Mouse (Mus musculus): Measurements from ENCODE around the gene Tlk2. TPM values are rescaled to one million over a fixed set of nuclear protein-coding genes. Genes with fewer than 3 reads are reported as not detected.

The Tlk2 gene
- total RNA-seq, 2 experiments from 2014 or later, result 42.1 to 44.7 TPM

DNA sequence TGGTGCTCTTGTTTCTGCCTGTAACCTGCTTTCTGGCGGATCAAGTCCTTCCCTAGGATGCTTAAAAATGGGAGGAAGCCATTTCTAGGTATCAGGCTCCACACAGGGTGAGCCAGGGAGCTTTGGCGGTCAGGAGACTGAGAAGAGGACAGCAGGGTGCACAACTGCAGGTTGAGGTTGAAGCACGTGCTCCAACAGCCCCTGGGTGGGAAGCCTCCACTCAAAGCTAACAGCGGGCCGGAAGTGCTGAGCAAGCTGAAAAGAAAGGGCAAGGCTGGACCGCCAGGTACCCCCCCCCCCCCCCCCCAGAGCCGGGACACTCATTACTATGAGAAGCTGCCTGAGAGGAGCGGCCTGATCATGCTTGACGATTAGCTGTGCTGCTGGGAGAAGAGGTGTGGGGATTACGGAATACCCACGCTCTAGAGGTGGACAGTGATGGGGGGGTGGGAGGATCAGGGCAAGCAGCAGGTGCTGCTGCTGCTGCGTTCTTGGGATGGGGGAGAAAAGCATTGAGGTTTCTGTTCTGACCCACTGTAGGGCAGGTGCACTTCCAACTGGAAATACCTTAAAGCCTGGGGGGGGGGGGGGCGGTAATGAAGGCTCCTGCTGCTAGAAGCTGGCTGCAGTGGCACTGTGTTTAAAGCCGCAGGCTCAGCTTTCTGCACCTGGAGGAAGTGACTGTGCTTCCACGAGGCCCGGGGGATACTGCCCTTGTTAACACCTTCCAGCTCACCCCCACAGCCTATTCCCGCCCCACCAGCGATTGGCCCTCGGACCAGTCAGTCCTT lies 27.2 kb upstream of the Tlk2 start:
- no peak for TF ChIP-seq CTCF (IDR thresholded peaks at IDR 0.05)
- Histone ChIP-seq H3K4me3 (no peak overlapping the region), H3K27ac (no peak overlapping the region)
- DNase-seq, result no peak
- intact Hi-C loops (cut with DNase I), result no loop called here

DNA sequence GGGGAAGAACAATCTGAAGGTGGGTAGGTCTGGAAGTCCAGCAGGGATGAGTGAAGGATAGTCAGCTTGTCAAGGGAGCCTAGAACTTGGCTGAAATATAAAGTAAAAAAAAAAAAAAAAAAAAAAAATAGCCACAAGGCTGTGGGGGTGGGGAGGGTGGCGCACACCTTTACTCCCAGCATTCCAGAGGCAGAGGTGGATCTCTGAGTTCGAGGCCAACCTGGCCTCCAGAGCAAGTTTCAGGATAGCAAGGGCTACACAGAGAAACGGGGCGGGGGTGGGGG lies 26.6 kb upstream of the Tlk2 start:
- no peak for TF ChIP-seq CTCF (IDR thresholded peaks at IDR 0.05)
- intact Hi-C loops (cut with DNase I), result no loop called here
- H3K4me3 ChIP-seq, result no peak overlapping the region
- no peak overlapping the region for H3K27ac ChIP-seq
- no peak for DNase-seq

DNA sequence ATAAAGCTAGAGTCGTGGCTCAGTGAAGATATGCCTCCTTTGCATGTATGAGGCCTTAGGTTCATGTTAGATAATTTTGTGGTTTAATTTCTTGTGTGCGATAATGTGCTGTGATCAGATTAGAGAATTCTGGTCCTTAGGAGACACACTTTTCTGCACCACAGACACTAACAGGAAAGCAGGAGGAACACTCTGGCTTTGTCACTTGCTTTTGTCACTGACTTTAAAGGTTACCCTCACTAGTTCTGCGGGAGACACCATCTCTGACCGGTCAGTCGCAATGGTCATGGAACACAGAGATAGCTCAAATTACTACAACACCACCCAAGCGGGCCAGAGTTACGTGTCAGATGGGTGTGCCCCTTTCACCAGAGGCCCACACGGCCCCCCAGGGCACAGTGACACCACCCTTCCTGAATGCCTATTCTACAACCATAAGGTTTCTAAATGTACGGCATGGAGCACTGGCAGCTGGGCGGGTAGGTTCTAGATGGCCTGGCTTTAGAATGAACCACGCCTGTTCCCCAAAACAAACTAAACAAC lies 26.2 kb upstream of the Tlk2 start:
- intact Hi-C loops (cut with DNase I), result no loop called here

DNA sequence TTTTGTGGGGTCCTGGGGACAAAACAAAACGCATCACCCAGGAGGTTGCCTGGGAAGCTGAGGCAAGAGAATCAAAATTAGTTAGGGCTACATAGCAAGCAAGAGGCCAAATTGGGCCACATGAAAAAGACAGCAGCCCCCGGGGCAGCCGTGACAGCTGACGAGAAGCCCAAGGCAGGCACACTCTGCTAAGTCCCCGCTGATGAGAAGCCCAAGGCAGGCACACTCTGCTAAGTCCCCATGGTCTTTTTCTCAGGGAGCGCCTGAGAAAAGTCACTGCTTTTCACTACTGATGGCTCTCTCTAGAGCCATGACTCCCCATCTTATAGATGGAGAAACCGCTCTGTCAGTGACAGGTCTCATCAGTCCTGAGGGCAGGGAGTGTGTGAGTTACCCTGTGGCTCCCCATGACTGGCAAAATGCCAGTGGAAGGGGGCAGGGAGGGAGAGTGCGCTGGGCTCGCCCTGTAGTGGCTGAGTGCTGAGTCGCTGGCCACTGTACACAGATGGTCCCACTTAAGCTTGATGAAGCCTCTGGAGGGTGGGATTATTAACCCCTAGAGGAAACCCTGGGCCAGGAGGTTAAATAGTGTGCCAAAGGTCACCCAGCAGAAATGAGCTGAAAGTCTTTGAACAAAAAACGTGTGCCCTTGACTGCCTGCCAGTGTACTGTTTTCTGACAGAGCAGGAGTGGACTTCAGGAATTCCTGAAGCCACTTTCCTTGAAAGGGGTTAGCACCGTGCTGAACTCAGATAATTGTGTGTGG lies 25.4 kb upstream of the Tlk2 start:
- TF ChIP-seq CTCF (IDR thresholded peaks at IDR 0.05), result no peak
- H3K4me3 ChIP-seq, result no peak overlapping the region
- intact Hi-C loops (cut with DNase I), result no loop called here
- no peak for DNase-seq
- H3K27ac ChIP-seq, result no peak overlapping the region

More for the DNA sequence above, 26.2 kb upstream of the Tlk2 start:
- TF ChIP-seq CTCF (IDR thresholded peaks at IDR 0.05), result no peak
- H3K4me3 ChIP-seq, result no peak overlapping the region
- no peak overlapping the region for H3K27ac ChIP-seq
- no peak for DNase-seq

DNA sequence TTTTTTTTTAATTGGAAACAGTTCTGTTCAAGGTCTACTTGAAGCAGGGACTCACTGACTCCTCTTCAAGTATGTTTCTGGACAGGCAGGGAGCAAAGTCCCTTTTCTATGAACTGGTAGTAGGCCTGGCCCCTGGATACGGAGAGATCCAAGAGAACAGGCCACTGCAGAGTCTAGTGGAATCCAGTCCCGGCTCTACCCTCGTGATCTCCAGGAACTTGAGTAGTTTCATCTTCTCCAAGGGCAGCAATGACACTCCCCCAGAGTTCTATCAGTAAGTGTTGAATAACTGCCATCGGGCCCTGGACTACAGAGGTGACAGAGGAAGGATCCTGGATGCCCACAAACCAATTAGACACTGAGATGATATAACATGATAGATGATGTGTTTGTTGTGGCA lies 22.7 kb upstream of the Tlk2 start:
- no peak for DNase-seq
- intact Hi-C loops (cut with DNase I), result no loop called here
- Histone ChIP-seq H3K27ac (peak overlapping the region; percentile 68), H3K4me3 (peak overlapping the region; percentile 38)
- no peak for TF ChIP-seq CTCF (IDR thresholded peaks at IDR 0.05)

- peak overlapping the region; percentile 38 for H3K4me3 ChIP-seq
- DNase-seq, result no peak
- peak overlapping the region; percentile 68 for H3K27ac ChIP-seq
- no peak for TF ChIP-seq CTCF (IDR thresholded peaks at IDR 0.05)
- intact Hi-C loops (cut with DNase I), result no loop called here
Measured at GRCm38 (mm10) chr11:105156748-105157267, 21.8 kb upstream of the Tlk2 start.

DNA sequence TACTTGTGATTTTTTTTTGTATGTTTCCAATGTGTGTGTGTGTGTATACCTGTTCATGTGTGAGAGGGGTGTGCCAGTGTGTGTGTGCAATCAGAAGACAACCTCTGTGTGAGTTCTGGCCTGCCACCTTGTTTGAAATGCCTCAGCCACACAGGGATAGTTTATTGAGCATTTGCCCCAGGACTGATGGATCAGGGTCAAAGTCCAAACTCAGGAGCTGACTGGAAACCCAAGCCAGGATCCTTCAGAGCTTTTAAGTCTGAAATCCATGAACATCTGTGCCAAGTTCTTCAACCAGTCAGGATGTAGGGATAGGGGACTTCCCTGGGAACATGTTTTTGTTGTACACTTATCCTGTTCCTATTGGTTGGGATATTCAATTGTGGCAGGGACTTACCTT lies 20.6 kb upstream of the Tlk2 start:
- H3K4me3 ChIP-seq, result no peak overlapping the region
- intact Hi-C loops (cut with DNase I), result no loop called here

GRCm38 (mm10) chr11:105159673-105160360 lies 18.8 kb upstream of the Tlk2 start:
- no peak overlapping the region for H3K27ac ChIP-seq
- TF ChIP-seq CTCF (IDR thresholded peaks at IDR 0.05), result no peak
- intact Hi-C loops (cut with DNase I), result no loop called here
- DNase-seq, result no peak
- H3K4me3 ChIP-seq, result no peak overlapping the region

More for the DNA sequence above, 20.6 kb upstream of the Tlk2 start:
- DNase-seq, result no peak
- H3K27ac ChIP-seq, result no peak overlapping the region
- no peak for TF ChIP-seq CTCF (IDR thresholded peaks at IDR 0.05)

GRCm38 (mm10) chr11:105161411-105161810 lies 17.2 kb upstream of the Tlk2 start:
- TF ChIP-seq CTCF (IDR thresholded peaks at IDR 0.05), result no peak
- H3K4me3 ChIP-seq, result no peak overlapping the region
- DNase-seq, result no peak
- H3K27ac ChIP-seq, result no peak overlapping the region
- intact Hi-C loops (cut with DNase I), result no loop called here

GRCm38 (mm10) chr11:105164516-105165510 lies 13.8 kb upstream of the Tlk2 start:
- Histone ChIP-seq H3K27ac (no peak overlapping the region), H3K4me3 (no peak overlapping the region)
- intact Hi-C loops (cut with DNase I), result no loop called here
- no peak for DNase-seq
- TF ChIP-seq CTCF (IDR thresholded peaks at IDR 0.05), result no peak

DNA sequence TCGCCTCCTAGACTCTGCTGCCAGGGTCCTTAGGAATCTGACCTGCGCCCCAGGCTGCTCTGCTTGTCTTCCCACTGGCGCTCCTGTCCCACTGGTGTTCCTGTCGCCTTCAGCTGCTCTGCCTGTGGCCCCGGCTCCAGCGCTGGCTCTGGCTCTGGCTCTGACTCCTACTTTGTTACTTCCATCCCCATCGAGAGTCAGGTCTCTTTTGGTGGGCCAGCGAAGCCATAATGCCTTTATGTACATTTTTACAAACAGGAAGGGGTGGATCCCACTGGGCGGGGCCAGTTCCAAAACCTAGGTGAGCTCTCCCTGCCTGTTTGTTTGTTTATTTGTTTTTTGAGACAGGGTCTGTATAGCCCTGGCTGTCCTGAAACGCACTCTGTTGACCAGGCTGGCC lies 11.8 kb upstream of the Tlk2 start:
- TF ChIP-seq CTCF (IDR thresholded peaks at IDR 0.05), result no peak
- Histone ChIP-seq H3K4me3 (no peak overlapping the region), H3K27ac (no peak overlapping the region)
- DNase-seq, result no peak
- intact Hi-C loops (cut with DNase I), result no loop called here

GRCm38 (mm10) chr11:105179523-105179922 lies 916 bp downstream of the Tlk2 start:
- intact Hi-C loops (cut with DNase I), result no loop called here
- DNase-seq, result peak; percentile 39
- peak overlapping the region; percentile 98 for H3K27ac ChIP-seq
- H3K4me3 ChIP-seq, result peak overlapping the region; percentile 97
- no peak for TF ChIP-seq CTCF (IDR thresholded peaks at IDR 0.05)
